8 mouse cellular contexts compared by ENCODE assay signal in the genomic region with DNA sequence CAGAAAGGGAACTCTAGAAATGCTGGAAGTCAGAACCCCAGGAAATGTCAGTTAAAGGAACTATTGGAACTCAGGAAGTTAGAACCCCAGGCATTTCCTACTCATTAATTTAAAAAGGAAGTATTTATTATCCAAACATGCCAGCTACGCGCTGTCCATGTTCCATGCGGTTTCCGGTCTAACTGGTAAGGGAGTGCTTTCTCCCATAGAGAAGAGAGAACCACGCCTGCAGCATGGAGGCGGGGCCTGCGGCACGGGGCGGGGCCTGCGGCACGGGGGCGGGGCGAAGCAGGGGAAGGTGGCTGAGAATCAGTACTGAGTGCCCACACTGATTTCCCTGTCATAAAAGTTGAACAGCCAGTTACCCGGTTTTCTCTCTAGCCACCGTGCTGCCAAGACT. TPM values are rescaled to one million over a fixed set of nuclear protein-coding genes. Genes with fewer than 3 reads are reported as not detected.
A peak's percentile ranks its signal among the peaks of the same experiment; 100 is the strongest.
DNase-seq lines count a peak whose midpoint lies in the region; ATAC-seq and TF ChIP-seq lines count a peak whose summit lies in the region.

No protein-coding gene starts in this region.

- TF ChIP-seq CTCF in intestine, postnatal 0 days (IDR thresholded peaks at IDR 0.05; ENCODE audit: low read depth), result no peak
- no peak for TF ChIP-seq CTCF in liver, postnatal 0 days (IDR thresholded peaks at IDR 0.05; ENCODE audit: low read depth)

- ATAC-seq in common myeloid progenitor, adult 5-6 weeks (replicated peaks; ENCODE audit: low read depth, poor library complexity, severe bottlenecking), result peak; percentile 97
- peak; percentile 80 for ATAC-seq in intestine, postnatal 0 days
- ATAC-seq in liver, postnatal 0 days, result peak; percentile 73

- H3K9ac ChIP-seq in intestine, postnatal 0 days (ENCODE audit: low read depth, low read length), result no peak overlapping the region
- H3K9ac ChIP-seq in liver, postnatal 0 days (replicated peaks), result no peak overlapping the region

- H3K4me3 ChIP-seq in intestine, postnatal 0 days (ENCODE audit: low read depth, low read length), result no peak overlapping the region
- H3K4me3 ChIP-seq in liver, postnatal 0 days (ENCODE audit: low read depth, low read length), result no peak overlapping the region

- no peaks in the 10 kb centered on the region for H3K9me3 ChIP-seq in intestine, postnatal 0 days (ENCODE audit: control insufficient read depth)
- H3K9me3 ChIP-seq in liver, postnatal 0 days (ENCODE audit: low read length), result no peaks in the 10 kb centered on the region

- no peaks in the 10 kb centered on the region for H3K4me1 ChIP-seq in intestine, postnatal 0 days (replicated peaks; ENCODE audit: control insufficient read depth, insufficient read depth, low read length)
- H3K4me1 ChIP-seq in liver, postnatal 0 days (ENCODE audit: insufficient read depth), result no peaks in the 10 kb centered on the region

- no peak for TF ChIP-seq EP300 in liver, postnatal 0 days (IDR thresholded peaks at IDR 0.05; ENCODE audit: low read depth)

- H3K36me3 ChIP-seq in intestine, postnatal 0 days (ENCODE audit: control insufficient read depth, insufficient read depth), result no peaks in the 10 kb centered on the region
- no peaks in the 10 kb centered on the region for H3K36me3 ChIP-seq in liver, postnatal 0 days (replicated peaks; ENCODE audit: insufficient read depth, low read length)

- no peaks in the 10 kb centered on the region; the same call in 1 of the 2 replicates for H3K27me3 ChIP-seq in intestine, postnatal 0 days (replicated peaks; ENCODE audit: control insufficient read depth, insufficient read depth, low read length)
- H3K27me3 ChIP-seq in liver, postnatal 0 days (ENCODE audit: insufficient read depth, low read length), result peaks cover 13% of the 10 kb centered on the region

- H3K4me2 ChIP-seq in intestine, postnatal 0 days (replicated peaks; ENCODE audit: low read depth), result no peak overlapping the region
- no peak overlapping the region for H3K4me2 ChIP-seq in liver, postnatal 0 days (ENCODE audit: low read depth, low read length)

- peak; percentile 23 for DNase-seq in adrenal gland, adult 2 months
- no peak for DNase-seq in adrenal gland, postnatal 4 days (ENCODE audit: low spot score in 2 of 2)
- DNase-seq in liver, postnatal 0 days, result peak; percentile 77
- DNase-seq in frontal cortex, postnatal 25 days (ENCODE audit: low spot score in 2 of 2), result no peak
- no peak for DNase-seq in left cerebral cortex, adult 8-10 months (ENCODE audit: low spot score in 2 of 2)
- DNase-seq in right cerebral cortex, postnatal 10 days (ENCODE audit: low spot score in 2 of 2), result no peak

- H3K27ac ChIP-seq in intestine, postnatal 0 days (ENCODE audit: low read depth, low read length), result no peak overlapping the region
- H3K27ac ChIP-seq in liver, postnatal 0 days (ENCODE audit: low read depth), result no peak overlapping the region

- 20% methylated on average over 15 of the region's 15 CpGs for WGBS in intestine, postnatal 0 days
- 12% methylated on average over 15 of the region's 15 CpGs for WGBS in liver, postnatal 0 days (ENCODE audit: insufficient replicate concordance)

RNA-seq across cellular contexts. Expression of a gene that starts 6.9 kb away (rescaled TPM):
- not detected for total RNA-seq in adrenal gland, adult 2 months (2021)
- 0.03 TPM in 1 of 2 replicates, not detected in the other for polyA plus RNA-seq in adrenal gland, adult 2 months (2012; rRNA removed)
- total RNA-seq in adrenal gland, postnatal 4 days (2021), result under 1 TPM; 0.14 to 0.34 TPM
- total RNA-seq in common myeloid progenitor, adult 5-6 weeks (2017), result 0.09 TPM in 1 of 2 replicates, not detected in the other
- 0.13 and 0.25 TPM in 2 replicates for polyA plus RNA-seq in intestine, postnatal 0 days (2015; fragmentation: Nextera tagmentation; extraction: Ambion mirVana)
- not detected in 2 replicates for polyA plus RNA-seq in liver, postnatal 0 days (2015; fragmentation: Nextera tagmentation; extraction: Ambion mirVana)
- 10 to 100 TPM; 63.1 to 64.6 (median 64.1) TPM for total RNA-seq in left cerebral cortex, adult 8-10 months (2022)

Comparison
In these comparisons a context has a peak if more than half of its experiments do, and no peak if none do; other contexts are left out.
1. DNase-seq: peak in adrenal gland, adult 2 months (single experiment) and liver, postnatal 0 days (single experiment); none in adrenal gland, postnatal 4 days (0 of 2), frontal cortex, postnatal 25 days (0 of 2), left cerebral cortex, adult 8-10 months (0 of 2) and right cerebral cortex, postnatal 10 days (0 of 2).
2. RNA of a gene that starts 6.9 kb away (total RNA-seq): 63.1 to 64.6 TPM in left cerebral cortex, adult 8-10 months; 0.14 to 0.34 TPM in adrenal gland, postnatal 4 days, 0.09 TPM in common myeloid progenitor, adult 5-6 weeks and not detected in adrenal gland, adult 2 months; every median in the first group is over 10 times any median in the second.
3. Peak in every context shown above with its lines, with median percentiles within 50 percentile points of each other: ATAC-seq.